8 mouse cellular contexts compared by ENCODE assay signal in the genomic region with DNA sequence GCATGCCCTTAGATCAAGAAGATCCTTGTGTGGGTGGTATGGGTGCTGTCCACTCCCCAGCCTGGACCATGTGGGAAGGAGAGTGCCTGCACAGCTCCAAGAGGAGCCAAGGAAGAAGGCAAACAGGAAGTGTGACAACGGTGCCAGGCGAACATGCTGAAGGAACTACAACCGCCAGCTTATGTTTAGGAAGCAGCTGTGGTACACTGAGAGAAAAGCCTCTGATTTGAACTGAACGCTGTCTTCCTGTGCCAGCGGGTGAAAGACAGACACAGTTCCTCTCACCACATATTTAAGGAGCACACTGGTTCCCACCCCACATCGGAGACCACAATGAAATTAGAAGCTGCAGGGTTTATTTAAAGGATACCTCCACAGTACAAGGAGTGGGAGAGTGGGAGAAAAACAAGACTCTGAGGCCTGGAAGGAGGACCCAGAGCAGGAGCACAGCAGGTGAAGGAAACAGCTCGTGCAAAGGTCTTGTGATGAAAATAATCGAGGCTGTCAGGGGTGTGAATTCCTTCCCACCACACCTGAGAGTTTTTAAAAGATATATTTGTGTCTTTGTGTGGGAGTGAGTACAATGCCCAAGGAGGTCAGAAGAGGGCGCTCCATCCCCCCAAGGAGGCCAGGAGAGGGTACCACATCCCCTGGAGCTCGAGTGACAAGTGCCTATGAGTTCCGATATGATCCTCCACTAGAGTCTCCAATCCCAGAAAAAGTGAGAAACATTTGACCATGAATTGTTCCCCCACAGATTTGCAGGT. TPM values are rescaled to one million over a fixed set of nuclear protein-coding genes. Genes with fewer than 3 reads are reported as not detected.
A peak's percentile ranks its signal among the peaks of the same experiment; 100 is the strongest.
DNase-seq lines count a peak whose midpoint lies in the region; ATAC-seq and TF ChIP-seq lines count a peak whose summit lies in the region.

No protein-coding gene starts in this region.

- H3K36me3 ChIP-seq in liver, embryonic 15.5 days (replicated peaks) = peaks cover 16% of the 10 kb centered on the region

- peak; percentile 30; the same call in 1 of the 2 replicates for TF ChIP-seq CTCF in cerebellum, adult 2 months (IDR thresholded peaks at IDR 0.05; ENCODE audit: borderline replicate concordance, insufficient read depth, low read depth, low read length)

- H3K9me3 ChIP-seq in liver, embryonic 15.5 days (replicated peaks) = no peaks in the 10 kb centered on the region

- H3K4me3 ChIP-seq in cerebellum, adult 2 months (replicated peaks; ENCODE audit: insufficient read depth, low read depth, low read length) = no peak overlapping the region
- H3K4me3 ChIP-seq in liver, embryonic 15.5 days (replicated peaks) = no peak overlapping the region

- no peaks in the 10 kb centered on the region for H3K27me3 ChIP-seq in cerebellum, adult 2 months (ENCODE audit: control insufficient read depth, insufficient read depth, low read length)
- H3K27me3 ChIP-seq in liver, embryonic 15.5 days = no peaks in the 10 kb centered on the region

- TF ChIP-seq POLR2A in cerebellum, adult 2 months (IDR thresholded peaks at IDR 0.05; ENCODE audit: borderline replicate concordance, insufficient read depth, low read length) = no peak

- 40% methylated on average over 11 of the region's 11 CpGs for WGBS in cerebellum, adult 2 months
- 24% methylated on average over 11 of the region's 11 CpGs for WGBS in liver, embryonic 15.5 days (ENCODE audit: insufficient replicate concordance)

- no peak overlapping the region; the same call in 1 of the 2 replicates for H3K9ac ChIP-seq in liver, embryonic 15.5 days

- DNase-seq in cerebellum, adult 2 months = no peak
- no peak for DNase-seq in cerebellum, postnatal 36 days
- DNase-seq in layer of hippocampus, postnatal 10 days (ENCODE audit: low spot score in 2 of 2) = peak; percentile 36 to 51
- DNase-seq in layer of hippocampus, adult 8-10 months (ENCODE audit: low spot score in 2 of 2) = no peak
- DNase-seq in frontal cortex, adult 2 months (ENCODE audit: extremely low spot score in 1 of 2, low spot score in 1 of 2) = peak; percentile 18 to 54
- DNase-seq in right cerebral cortex, postnatal 25 days = peak; percentile 24
- no peak for DNase-seq in c-Kit-positive CD71-positive TER-119-positive erythroid progenitor cells, embryonic 14.5 days (ENCODE audit: low spot score)

- H3K4me1 ChIP-seq in cerebellum, adult 2 months (ENCODE audit: control insufficient read depth, insufficient read depth, low read length) = peaks cover 15% of the 10 kb centered on the region
- peaks cover 49% of the 10 kb centered on the region for H3K4me1 ChIP-seq in liver, embryonic 15.5 days (replicated peaks)

- H3K27ac ChIP-seq in cerebellum, adult 2 months (ENCODE audit: insufficient read depth, low read length) = peak overlapping the region; percentile 73
- H3K27ac ChIP-seq in liver, embryonic 15.5 days (replicated peaks) = no peak overlapping the region; the same call in 1 of the 2 replicates

- ATAC-seq in liver, embryonic 15.5 days (ENCODE audit: insufficient read depth) = no peak

- H3K4me2 ChIP-seq in liver, embryonic 15.5 days = 0 out of 2 replicates have a peak overlapping the region, but pooled peaks have one; percentile 5

RNA-seq across cellular contexts. Expression of gene Homer3, which starts 13.6 kb away (rescaled TPM):
- polyA plus RNA-seq in cerebellum, adult 2 months (2012; rRNA removed) = 262 and 322 TPM in 2 replicates
- 10 to 100 TPM; 45.7 to 47.0 TPM for total RNA-seq in layer of hippocampus, postnatal 10 days (2021)
- 10 to 100 TPM; 74.1 to 89.8 (median 80.1) TPM for total RNA-seq in layer of hippocampus, adult 8-10 months (2022)
- 18.2 and 18.5 TPM in 2 replicates for polyA plus RNA-seq in frontal cortex, adult 2 months (2012; rRNA removed)
- polyA plus RNA-seq in liver, embryonic 15.5 days (2015; fragmentation: Nextera tagmentation; extraction: Ambion mirVana) = 4.9 and 5.9 TPM in 2 replicates

RNA-seq across cellular contexts. Expression of gene Ddx49, which starts 33.3 kb away (rescaled TPM):
- polyA plus RNA-seq in cerebellum, adult 2 months (2012; rRNA removed) = 42.9 and 45.0 TPM in 2 replicates
- total RNA-seq in layer of hippocampus, postnatal 10 days (2021) = 10 to 100 TPM; 49.0 to 53.0 TPM
- total RNA-seq in layer of hippocampus, adult 8-10 months (2022) = 10 to 100 TPM; 49.2 to 55.5 (median 54.6) TPM
- polyA plus RNA-seq in frontal cortex, adult 2 months (2012; rRNA removed) = 48.6 and 51.7 TPM in 2 replicates
- polyA plus RNA-seq in liver, embryonic 15.5 days (2015; fragmentation: Nextera tagmentation; extraction: Ambion mirVana) = 19.5 and 22.4 TPM in 2 replicates

RNA-seq across cellular contexts. Expression of gene Cope, which starts 33.3 kb away (rescaled TPM):
- 286 and 287 TPM in 2 replicates for polyA plus RNA-seq in cerebellum, adult 2 months (2012; rRNA removed)
- 100 to 1,000 TPM; 122 to 145 TPM for total RNA-seq in layer of hippocampus, postnatal 10 days (2021)
- 100 to 1,000 TPM; 127 to 152 (median 135) TPM for total RNA-seq in layer of hippocampus, adult 8-10 months (2022)
- polyA plus RNA-seq in frontal cortex, adult 2 months (2012; rRNA removed) = 252 and 259 TPM in 2 replicates
- 190 and 246 TPM in 2 replicates for polyA plus RNA-seq in liver, embryonic 15.5 days (2015; fragmentation: Nextera tagmentation; extraction: Ambion mirVana)

RNA-seq across cellular contexts. Expression of gene Armc6, which starts 34.7 kb away (rescaled TPM):
- polyA plus RNA-seq in cerebellum, adult 2 months (2012; rRNA removed) = 45.8 and 46.7 TPM in 2 replicates
- total RNA-seq in layer of hippocampus, postnatal 10 days (2021) = 10 to 100 TPM; 88.5 to 90.7 TPM
- total RNA-seq in layer of hippocampus, adult 8-10 months (2022) = 10 to 100 TPM; 38.0 to 49.2 (median 40.1) TPM
- polyA plus RNA-seq in frontal cortex, adult 2 months (2012; rRNA removed) = 44.0 and 45.6 TPM in 2 replicates
- 12.4 and 15.2 TPM in 2 replicates for polyA plus RNA-seq in liver, embryonic 15.5 days (2015; fragmentation: Nextera tagmentation; extraction: Ambion mirVana)

RNA-seq across cellular contexts. Expression of gene Sugp2, which starts 35.0 kb away (rescaled TPM):
- 102 and 108 TPM in 2 replicates for polyA plus RNA-seq in cerebellum, adult 2 months (2012; rRNA removed)
- 100 to 1,000 TPM; 128 to 138 TPM for total RNA-seq in layer of hippocampus, postnatal 10 days (2021)
- 100 to 1,000 TPM; 113 to 141 (median 123) TPM for total RNA-seq in layer of hippocampus, adult 8-10 months (2022)
- polyA plus RNA-seq in frontal cortex, adult 2 months (2012; rRNA removed) = 102 and 116 TPM in 2 replicates
- 10.9 and 11.7 TPM in 2 replicates for polyA plus RNA-seq in liver, embryonic 15.5 days (2015; fragmentation: Nextera tagmentation; extraction: Ambion mirVana)

Comparison
In these comparisons a context has a peak if more than half of its experiments do, and no peak if none do; other contexts are left out.
1. DNase-seq: peak in layer of hippocampus, postnatal 10 days (2 of 2), frontal cortex, adult 2 months (2 of 2) and right cerebral cortex, postnatal 25 days (single experiment); none in cerebellum, adult 2 months (0 of 2), cerebellum, postnatal 36 days (0 of 2), layer of hippocampus, adult 8-10 months (0 of 2) and c-Kit-positive CD71-positive TER-119-positive erythroid progenitor cells, embryonic 14.5 days (single experiment).
2. RNA of gene Homer3, which starts 13.6 kb away (polyA plus RNA-seq): 262 to 322 TPM in cerebellum, adult 2 months; 18.2 to 18.5 TPM in frontal cortex, adult 2 months and 4.9 to 5.9 TPM in liver, embryonic 15.5 days; every median in the first group is over 10 times any median in the second.